Mouse (Mus musculus) midbrain, embryonic 12.5 days (tissue): ENCODE results near the gene Rgs16. TPM values are rescaled to one million over a fixed set of nuclear protein-coding genes. Genes with fewer than 3 reads are reported as not detected.

Source experiments
- ATAC-seq: fragments of 200-750 bp; cut with Nextera tagmentation; 2 replicates; pipeline ENCODE4 v1.8.0; 2017; ENCODE audit warnings: low read depth, moderate TSS enrichment, moderate library complexity; ENCODE audit not compliant: low FRiP score
- H3K27ac ChIP-seq: fragments of 300-500 bp; sonication (generic); replicated peaks from 2 replicates; pipeline ENCODE4 v1.5.1; 2016; ENCODE audit warnings: mild to moderate bottlenecking
- H3K27me3 ChIP-seq: fragments of 300-500 bp; sonication (generic); 2 replicates; pipeline ENCODE4 v1.6.1; 2016; ENCODE audit warnings: mild to moderate bottlenecking
- H3K36me3 ChIP-seq: fragments of 300-500 bp; sonication (generic); 2 replicates; pipeline ENCODE4 v1.6.1; 2016
- H3K4me1 ChIP-seq: fragments of 300-500 bp; sonication (generic); 2 replicates; pipeline ENCODE4 v1.6.1; 2016
- H3K4me2 ChIP-seq: fragments of 300-500 bp; sonication (generic); replicated peaks from 2 replicates; pipeline ENCODE4 v1.6.1; 2016; ENCODE audit warnings: mild to moderate bottlenecking, moderate library complexity
- H3K4me3 ChIP-seq: fragments of 300-500 bp; sonication (generic); 2 replicates; pipeline ENCODE4 v1.5.1; 2016; ENCODE audit warnings: mild to moderate bottlenecking
- H3K9ac ChIP-seq: fragments of 300-500 bp; sonication (generic); replicated peaks from 2 replicates; pipeline ENCODE4 v1.6.1; 2016; ENCODE audit warnings: mild to moderate bottlenecking, moderate library complexity
- H3K9me3 ChIP-seq: fragments of 300-500 bp; sonication (generic); 2 replicates; pipeline ENCODE4 v1.6.1; 2016; ENCODE audit warnings: mild to moderate bottlenecking
- WGBS: fragments of 180-500 bp; shearing (Covaris S2); methylation state at CpG from one replicate; pipeline ENCODE4 v1.1.7; 2016; 5-methylcytosine and 5-hydroxymethylcytosine counted together
- polyA plus RNA-seq: library from polyadenylated mRNA; unstranded; fragments of >200 nt; fragmentation: Nextera tagmentation; extraction: Ambion mirVana; gene quantifications from 2 replicates; pipeline ENCODE4 v1.2.1, GENCODE M21; 2016

The Rgs16 gene
- polyA plus RNA-seq, 1 experiment from 2014 or later, result 46.3 TPM

GRCm38 (mm10) chr1:153785608-153786007 is 45.5 kb downstream of the Rgs16 start:
- H3K9ac ChIP-seq, result no peak overlapping the region
- no peak for ATAC-seq
- WGBS, result 74% methylated on average over 4 of the region's 4 CpGs

GRCm38 (mm10) chr1:153790708-153791107 is 50.6 kb downstream of the Rgs16 start:
- no peaks in the 10 kb centered on the region for H3K27me3 ChIP-seq
- ATAC-seq, result no peak
- H3K9me3 ChIP-seq, result no peaks in the 10 kb centered on the region
- H3K4me1 ChIP-seq, result no peaks in the 10 kb centered on the region
- H3K4me2 ChIP-seq, result no peak overlapping the region
- H3K9ac ChIP-seq, result no peak overlapping the region
- no peak overlapping the region for H3K4me3 ChIP-seq
- no peak overlapping the region for H3K27ac ChIP-seq
- no peaks in the 10 kb centered on the region for H3K36me3 ChIP-seq
- WGBS, result 61% methylated on average over 2 of the region's 2 CpGs

More at GRCm38 (mm10) chr1:153785608-153786007, 45.5 kb downstream of the Rgs16 start:
- Histone ChIP-seq H3K36me3 (no peaks in the 10 kb centered on the region), H3K27ac (no peak overlapping the region), H3K27me3 (no peaks in the 10 kb centered on the region), H3K4me3 (no peak overlapping the region), H3K4me2 (no peak overlapping the region), H3K9me3 (no peaks in the 10 kb centered on the region), H3K4me1 (no peaks in the 10 kb centered on the region)

- Histone ChIP-seq H3K9me3 (no peaks in the 10 kb centered on the region), H3K36me3 (no peaks in the 10 kb centered on the region), H3K9ac (no peak overlapping the region), H3K4me2 (no peak overlapping the region), H3K27ac (no peak overlapping the region), H3K4me3 (no peak overlapping the region), H3K27me3 (no peaks in the 10 kb centered on the region), H3K4me1 (no peaks in the 10 kb centered on the region)
- no peak for ATAC-seq
- WGBS, result 91% methylated on average over 3 of the region's 3 CpGs
Measured at GRCm38 (mm10) chr1:153794241-153794640, 54.1 kb downstream of the Rgs16 start.

Other genes with a start within 250 kb of the Rgs16 start
- 16.3 and 16.7 TPM in 2 replicates for gene Npl, start 190.3 kb upstream of the Rgs16 start, polyA plus RNA-seq
- 24.5 and 26.4 TPM in 2 replicates for gene Rgs8, start 87.3 kb upstream of the Rgs16 start, polyA plus RNA-seq
- 42.1 and 42.9 TPM in 2 replicates for gene Rnasel, start 9.1 kb downstream of the Rgs16 start, polyA plus RNA-seq
- gene Rgsl1, start 103.8 kb downstream of the Rgs16 start, polyA plus RNA-seq, result not detected in 2 replicates
- 1.8 and 2.7 TPM in 2 replicates for gene Teddm1b, start 134.0 kb downstream of the Rgs16 start, polyA plus RNA-seq
- not detected in 2 replicates for gene Teddm1a, start 151.4 kb downstream of the Rgs16 start, polyA plus RNA-seq
- gene Glul, start 159.6 kb downstream of the Rgs16 start, polyA plus RNA-seq, result 110 and 119 TPM in 2 replicates
- gene Teddm2, start 159.9 kb downstream of the Rgs16 start, polyA plus RNA-seq, result 0.65 and 0.86 TPM in 2 replicates